Mouse (Mus musculus): Measurements from ENCODE around the gene Uchl4. TPM values are rescaled to one million over a fixed set of nuclear protein-coding genes. Genes with fewer than 3 reads are reported as not detected.
"Not testable (repeated sequence)": the region's sequence is repeated elsewhere in the genome, so short reads cannot be mapped to it uniquely, and the experiment has no call there.

The Uchl4 gene
- polyA plus RNA-seq (2014; fragmentation: Nextera tagmentation; extraction: Ambion mirVana) = 4.0 and 5.2 TPM in 2 replicates

GRCm38 (mm10) chr9:64234768-64235435, at the start of gene Uchl4:
Gene Uchl4 (plus strand): TSS chr9:64235201.
- no peak for DNase-seq (ENCODE audit: low spot score)
- Histone ChIP-seq H3K27ac (ENCODE audit: low read depth, low read length) (no peak within 1 kb of the TSS; the same call in 1 of the 2 replicates), H3K36me3 (ENCODE audit: control insufficient read depth, insufficient read depth, low read length) (no peaks in the 10 kb centered on the region), H3K9ac (ENCODE audit: low read depth, low read length) (no peak within 1 kb of the TSS), H3K4me1 (replicated peaks; ENCODE audit: control insufficient read depth, insufficient read depth, low read length) (no peaks in the 10 kb centered on the region; the same call in 1 of the 2 replicates), H3K9me3 (ENCODE audit: control insufficient read depth, low read length) (no peaks in the 10 kb centered on the region), H3K4me2 (replicated peaks; ENCODE audit: low read depth, low read length) (no peak within 1 kb of the TSS), H3K4me3 (ENCODE audit: low read depth, low read length) (no peak within 1 kb of the TSS), H3K27me3 (ENCODE audit: control insufficient read depth, insufficient read depth, low read length) (no peaks in the 10 kb centered on the region)
- no peak for ATAC-seq (ENCODE audit: low FRiP score)
- WGBS = 90% methylated on average over 8 of the region's 8 CpGs

DNA sequence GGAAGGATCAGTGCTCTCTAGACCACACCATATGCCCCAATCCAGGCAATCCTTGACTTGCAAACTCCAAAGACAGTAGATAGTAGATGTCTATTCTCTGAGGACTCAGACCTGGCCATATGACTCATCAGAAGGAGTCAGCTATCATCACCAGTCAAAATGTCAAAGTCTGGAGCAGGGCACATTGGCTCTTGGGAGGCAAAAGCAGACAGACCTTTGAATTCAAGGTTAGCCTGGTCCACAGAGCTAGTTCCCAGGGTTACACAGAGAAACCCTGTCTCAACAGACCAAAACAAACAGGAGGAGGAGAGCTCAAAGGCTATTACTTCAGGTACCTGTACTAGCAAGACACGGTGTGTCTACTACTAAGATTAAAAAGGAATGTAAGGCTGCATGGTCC, 41.1 kb upstream of the Uchl4 start:
- Histone ChIP-seq H3K36me3 (ENCODE audit: control insufficient read depth, insufficient read depth, low read length) (0 out of 2 replicates have a peak, but pooled peaks cover 3% of the 10 kb centered on the region), H3K4me2 (replicated peaks; ENCODE audit: low read depth, low read length) (no peak overlapping the region), H3K4me3 (ENCODE audit: low read depth, low read length) (no peak overlapping the region), H3K27ac (ENCODE audit: low read depth, low read length) (no peak overlapping the region), H3K9me3 (ENCODE audit: control insufficient read depth, low read length) (no peaks in the 10 kb centered on the region), H3K9ac (ENCODE audit: low read depth, low read length) (no peak overlapping the region), H3K27me3 (ENCODE audit: control insufficient read depth, insufficient read depth, low read length) (no peaks in the 10 kb centered on the region), H3K4me1 (replicated peaks; ENCODE audit: control insufficient read depth, insufficient read depth, low read length) (no peaks in the 10 kb centered on the region)
- DNase-seq (ENCODE audit: low spot score) = no peak
- 97% methylated on average over 1 of the region's 1 CpGs for WGBS
- no peak for ATAC-seq (ENCODE audit: low FRiP score)

DNA sequence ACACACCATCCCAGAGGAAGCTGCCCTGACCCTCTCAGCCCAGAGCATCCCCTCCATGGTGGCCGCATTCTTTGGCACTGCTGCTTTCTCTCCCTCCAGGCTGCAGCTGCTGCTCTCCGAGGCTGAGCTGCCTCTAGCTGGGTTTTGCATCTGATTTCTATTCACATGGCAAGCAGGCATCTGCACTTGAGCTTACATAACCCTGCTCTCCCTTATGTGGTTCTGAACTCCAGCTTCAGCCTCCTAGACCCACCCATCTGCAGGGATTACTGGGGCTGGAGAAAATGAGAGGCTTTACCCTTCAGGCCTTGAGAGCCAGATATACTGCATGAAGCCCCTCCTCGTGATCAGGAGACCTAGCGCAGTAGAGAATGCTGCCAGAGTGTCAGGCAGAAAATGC, 39.4 kb upstream of the Uchl4 start:
- Histone ChIP-seq H3K27ac (ENCODE audit: low read depth, low read length) (no peak overlapping the region), H3K27me3 (ENCODE audit: control insufficient read depth, insufficient read depth, low read length) (no peaks in the 10 kb centered on the region), H3K9me3 (ENCODE audit: control insufficient read depth, low read length) (no peaks in the 10 kb centered on the region), H3K9ac (ENCODE audit: low read depth, low read length) (no peak overlapping the region), H3K4me1 (replicated peaks; ENCODE audit: control insufficient read depth, insufficient read depth, low read length) (no peaks in the 10 kb centered on the region), H3K4me2 (replicated peaks; ENCODE audit: low read depth, low read length) (no peak overlapping the region), H3K36me3 (ENCODE audit: control insufficient read depth, insufficient read depth, low read length) (0 out of 2 replicates have a peak, but pooled peaks cover 3% of the 10 kb centered on the region), H3K4me3 (ENCODE audit: low read depth, low read length) (no peak overlapping the region)
- DNase-seq (ENCODE audit: low spot score) (no peak), ATAC-seq (ENCODE audit: low FRiP score) (no peak)
- 75% methylated on average over 4 of the region's 4 CpGs for WGBS

DNA sequence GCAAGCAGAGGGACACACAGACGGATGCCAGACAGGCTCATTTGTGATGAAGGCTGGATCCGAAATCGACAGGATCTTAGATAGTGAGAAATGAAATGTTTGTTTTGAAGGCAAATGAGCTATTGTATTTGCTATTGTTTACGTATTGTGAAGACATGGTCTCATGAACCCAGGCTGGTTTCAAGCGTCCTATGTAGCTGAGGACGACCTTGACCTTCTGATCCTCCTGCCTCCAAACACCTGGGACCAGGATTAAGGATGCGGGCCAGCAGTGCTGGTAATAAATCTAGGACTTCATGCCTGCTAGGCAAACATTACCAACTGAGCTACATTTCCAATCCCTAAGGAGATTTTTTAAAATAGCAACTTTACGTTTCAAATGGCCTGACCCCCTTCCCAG, 37.5 kb upstream of the Uchl4 start:
- DNase-seq (ENCODE audit: low spot score) = no peak
- H3K4me2 ChIP-seq (replicated peaks; ENCODE audit: low read depth, low read length) = no peak overlapping the region
- no peak overlapping the region for H3K9ac ChIP-seq (ENCODE audit: low read depth, low read length)
- 0 out of 2 replicates have a peak, but pooled peaks cover 3% of the 10 kb centered on the region for H3K36me3 ChIP-seq (ENCODE audit: control insufficient read depth, insufficient read depth, low read length)
- no peaks in the 10 kb centered on the region for H3K9me3 ChIP-seq (ENCODE audit: control insufficient read depth, low read length)
- 85% methylated on average over 8 of the region's 8 CpGs for WGBS
- H3K27ac ChIP-seq (ENCODE audit: low read depth, low read length) = no peak overlapping the region
- H3K4me1 ChIP-seq (replicated peaks; ENCODE audit: control insufficient read depth, insufficient read depth, low read length) = no peaks in the 10 kb centered on the region
- H3K27me3 ChIP-seq (ENCODE audit: control insufficient read depth, insufficient read depth, low read length) = no peaks in the 10 kb centered on the region
- no peak for ATAC-seq (ENCODE audit: low FRiP score)
- no peak overlapping the region for H3K4me3 ChIP-seq (ENCODE audit: low read depth, low read length)

DNA sequence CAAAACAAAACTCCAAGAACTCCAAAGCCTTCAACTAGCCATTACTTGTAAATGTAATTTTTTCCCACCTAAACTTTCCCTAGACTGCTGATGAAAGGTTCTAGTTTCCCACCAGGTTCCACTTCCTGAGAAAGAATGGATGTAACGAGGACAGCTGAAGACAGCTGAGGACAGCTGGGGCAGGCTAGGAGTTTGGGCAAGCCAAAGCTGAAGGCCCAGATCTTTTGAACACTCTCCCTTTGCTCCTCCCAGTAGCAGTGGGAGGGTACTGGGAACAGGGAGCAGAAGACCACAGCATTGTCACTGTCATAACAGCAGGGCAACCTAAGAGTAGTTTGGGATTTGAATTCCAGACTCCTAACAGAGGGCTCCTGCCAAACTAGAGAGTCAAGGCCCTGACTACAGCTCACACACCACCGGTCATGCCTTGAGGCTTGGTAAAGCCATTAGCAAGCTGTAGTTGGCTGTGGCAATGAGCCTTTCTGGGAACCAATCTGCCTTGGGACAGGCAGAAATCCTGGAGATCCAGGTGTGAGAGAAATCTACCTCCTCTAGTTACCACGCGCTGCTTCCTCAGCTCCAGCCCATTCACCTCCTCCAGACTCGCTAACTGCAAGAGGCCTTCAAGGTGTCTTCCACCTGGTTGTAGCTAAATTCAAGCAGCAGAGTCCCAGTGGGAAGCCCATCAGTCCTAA, 36.8 kb upstream of the Uchl4 start:
- WGBS = 94% methylated on average over 5 of the region's 5 CpGs
- Histone ChIP-seq H3K27ac (ENCODE audit: low read depth, low read length) (no peak overlapping the region), H3K36me3 (ENCODE audit: control insufficient read depth, insufficient read depth, low read length) (no peaks in the 10 kb centered on the region)

DNA sequence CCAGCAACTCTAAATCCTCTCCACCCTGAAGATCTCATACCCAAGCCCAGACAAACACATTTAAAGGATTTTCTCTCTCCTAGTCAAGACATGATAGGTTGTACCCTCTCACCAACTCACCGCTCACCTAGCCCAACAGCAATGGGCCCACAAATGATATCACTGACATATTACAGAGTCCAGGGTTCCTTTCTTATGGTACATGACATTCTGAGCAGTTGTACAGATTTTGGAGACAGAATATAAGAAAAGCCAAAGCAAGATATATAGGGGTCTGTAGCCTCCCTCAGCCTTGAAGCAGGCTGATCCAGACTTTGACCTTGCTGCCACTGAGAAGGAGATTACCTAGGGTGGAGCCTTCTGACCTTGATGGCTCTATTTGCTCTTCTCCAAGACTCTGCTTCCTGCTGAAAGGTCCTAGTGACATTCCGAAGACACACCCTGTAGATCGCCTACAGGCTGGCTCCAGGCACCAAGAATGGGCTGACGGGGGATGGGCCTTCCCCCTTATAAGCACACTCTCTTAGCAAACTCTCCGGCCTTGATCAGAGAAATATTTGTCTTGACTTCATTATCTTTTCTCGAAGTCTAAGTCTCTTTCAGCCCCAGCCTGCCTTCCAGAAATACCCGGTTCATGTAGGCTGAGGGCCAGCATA, 36.1 kb upstream of the Uchl4 start:
- not testable (repeated sequence) for H3K4me3 ChIP-seq (ENCODE audit: low read depth, low read length); H3K36me3 ChIP-seq (ENCODE audit: control insufficient read depth, insufficient read depth, low read length); H3K27ac ChIP-seq (ENCODE audit: low read depth, low read length); H3K4me2 ChIP-seq (replicated peaks; ENCODE audit: low read depth, low read length); H3K4me1 ChIP-seq (replicated peaks; ENCODE audit: control insufficient read depth, insufficient read depth, low read length); ATAC-seq (ENCODE audit: low FRiP score); H3K27me3 ChIP-seq (ENCODE audit: control insufficient read depth, insufficient read depth, low read length); H3K9me3 ChIP-seq (ENCODE audit: control insufficient read depth, low read length); H3K9ac ChIP-seq (ENCODE audit: low read depth, low read length); DNase-seq (ENCODE audit: low spot score)
- 95% methylated on average over 7 of the region's 7 CpGs for WGBS

More for the DNA sequence above, 36.8 kb upstream of the Uchl4 start:
- H3K9me3 ChIP-seq (ENCODE audit: control insufficient read depth, low read length) = no peaks in the 10 kb centered on the region
- no peaks in the 10 kb centered on the region for H3K4me1 ChIP-seq (replicated peaks; ENCODE audit: control insufficient read depth, insufficient read depth, low read length)
- no peaks in the 10 kb centered on the region for H3K27me3 ChIP-seq (ENCODE audit: control insufficient read depth, insufficient read depth, low read length)
- no peak overlapping the region for H3K4me2 ChIP-seq (replicated peaks; ENCODE audit: low read depth, low read length)
- ATAC-seq (ENCODE audit: low FRiP score) = no peak
- no peak for DNase-seq (ENCODE audit: low spot score)
- H3K9ac ChIP-seq (ENCODE audit: low read depth, low read length) = no peak overlapping the region
- H3K4me3 ChIP-seq (ENCODE audit: low read depth, low read length) = no peak overlapping the region

GRCm38 (mm10) chr9:64199897-64200296, 35.1 kb upstream of the Uchl4 start:
- Histone ChIP-seq H3K4me3 (ENCODE audit: low read depth, low read length) (no peak overlapping the region), H3K9me3 (ENCODE audit: control insufficient read depth, low read length) (no peaks in the 10 kb centered on the region), H3K36me3 (ENCODE audit: control insufficient read depth, insufficient read depth, low read length) (no peaks in the 10 kb centered on the region), H3K27me3 (ENCODE audit: control insufficient read depth, insufficient read depth, low read length) (no peaks in the 10 kb centered on the region), H3K4me1 (replicated peaks; ENCODE audit: control insufficient read depth, insufficient read depth, low read length) (no peaks in the 10 kb centered on the region), H3K4me2 (replicated peaks; ENCODE audit: low read depth, low read length) (no peak overlapping the region), H3K27ac (ENCODE audit: low read depth, low read length) (no peak overlapping the region), H3K9ac (ENCODE audit: low read depth, low read length) (no peak overlapping the region)
- DNase-seq (ENCODE audit: low spot score) (no peak), ATAC-seq (ENCODE audit: low FRiP score) (no peak)
- WGBS = 74% methylated on average over 2 of the region's 2 CpGs

DNA sequence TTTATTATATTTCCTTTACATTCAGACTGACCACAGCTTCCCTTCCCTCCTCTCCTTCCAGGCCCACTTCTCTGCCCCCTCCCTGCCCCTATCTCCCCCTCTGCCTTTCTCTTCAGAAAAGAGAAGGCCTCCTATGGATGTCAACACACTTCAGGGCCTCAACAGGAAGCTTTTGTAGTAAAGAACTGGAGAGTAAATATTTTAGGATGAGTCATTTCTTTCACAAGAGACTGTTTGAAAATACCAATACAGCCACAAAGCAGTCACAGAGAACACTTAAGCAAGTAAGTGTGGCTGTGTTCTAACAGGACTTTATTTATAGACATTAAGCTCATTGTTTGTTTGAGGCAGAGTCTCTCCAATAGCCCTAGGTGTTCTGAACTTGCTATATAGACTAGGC, 32.7 kb upstream of the Uchl4 start:
- Histone ChIP-seq H3K4me3 (ENCODE audit: low read depth, low read length) (no peak overlapping the region), H3K36me3 (ENCODE audit: control insufficient read depth, insufficient read depth, low read length) (no peaks in the 10 kb centered on the region), H3K9ac (ENCODE audit: low read depth, low read length) (no peak overlapping the region), H3K4me1 (replicated peaks; ENCODE audit: control insufficient read depth, insufficient read depth, low read length) (no peaks in the 10 kb centered on the region), H3K4me2 (replicated peaks; ENCODE audit: low read depth, low read length) (no peak overlapping the region), H3K27ac (ENCODE audit: low read depth, low read length) (no peak overlapping the region), H3K27me3 (ENCODE audit: control insufficient read depth, insufficient read depth, low read length) (no peaks in the 10 kb centered on the region), H3K9me3 (ENCODE audit: control insufficient read depth, low read length) (no peaks in the 10 kb centered on the region)
- ATAC-seq (ENCODE audit: low FRiP score) = no peak
- DNase-seq (ENCODE audit: low spot score) = no peak

Data from hindbrain, embryonic 11.5 days (tissue).